Mouse (Mus musculus) lung, embryonic 15.5 days (tissue): Measurements from ENCODE around the gene Susd1. TPM values are rescaled to one million over a fixed set of nuclear protein-coding genes. Genes with fewer than 3 reads are reported as not detected.

Experiments used
- ATAC-seq: fragments of 200-750 bp; cut with Nextera tagmentation; 2 replicates; pipeline ENCODE4 v1.8.0; 2017; ENCODE audit warnings: moderate number of reproducible peaks, borderline replicate concordance; ENCODE audit not compliant: low FRiP score, low TSS enrichment; ENCODE audit errors: extremely low read depth
- H3K27ac ChIP-seq: fragments of 300-500 bp; sonication (generic); 2 replicates; pipeline ENCODE4 v1.5.1; 2015; ENCODE audit warnings: moderate library complexity, mild to moderate bottlenecking, inconsistent platforms
- H3K27me3 ChIP-seq: fragments of 300-500 bp; sonication (generic); 2 replicates; pipeline ENCODE4 v1.6.1; 2015; ENCODE audit warnings: inconsistent platforms
- H3K36me3 ChIP-seq: fragments of 300-500 bp; sonication (generic); 2 replicates; pipeline ENCODE4 v1.6.1; 2015; ENCODE audit warnings: inconsistent platforms
- H3K4me1 ChIP-seq: fragments of 300-500 bp; sonication (generic); 2 replicates; pipeline ENCODE4 v1.6.1; 2015; ENCODE audit warnings: inconsistent platforms
- H3K4me2 ChIP-seq: fragments of 300-500 bp; sonication (generic); 2 replicates; pipeline ENCODE4 v1.6.1; 2015; ENCODE audit warnings: inconsistent platforms, mild to moderate bottlenecking, moderate library complexity
- H3K4me3 ChIP-seq: fragments of 300-500 bp; sonication (generic); 2 replicates; pipeline ENCODE4 v1.5.1; 2015; ENCODE audit warnings: mild to moderate bottlenecking, inconsistent platforms
- H3K9ac ChIP-seq: fragments of 300-500 bp; sonication (generic); 2 replicates; pipeline ENCODE4 v1.6.1; 2015; ENCODE audit warnings: inconsistent platforms
- H3K9me3 ChIP-seq: fragments of 300-500 bp; sonication (generic); 2 replicates; pipeline ENCODE4 v1.6.1; 2016; ENCODE audit warnings: inconsistent platforms
- whole genome bisulfite sequencing: fragments of 180-500 bp; shearing (Covaris S2); methylation state at CpG from one replicate; pipeline ENCODE4 v1.1.7; 2015; 5-methylcytosine and 5-hydroxymethylcytosine counted together
- polyA plus RNA-seq: library from polyadenylated mRNA; unstranded; fragments of >200 nt; fragmentation: Nextera tagmentation; extraction: Ambion mirVana; gene quantifications from 2 replicates; pipeline ENCODE4 v1.2.1, GENCODE M21; 2015

Gene Susd1
- polyA plus RNA-seq: 7.8 and 8.0 TPM in 2 replicates

GRCm38 (mm10) chr4:59437990-59438854 is at the start of gene Susd1:
Gene Susd1, minus strand, starts transcription at chr4:59438633.
- peak; percentile 79 for ATAC-seq
- Histone ChIP-seq H3K36me3 (no peaks in the 10 kb centered on the region), H3K27ac (peak within 1 kb of the TSS; percentile 86)

GRCm38 (mm10) chr4:59471306-59471705 is 32.9 kb upstream of the Susd1 start:
- H3K9me3 ChIP-seq: no peaks in the 10 kb centered on the region

More at GRCm38 (mm10) chr4:59437990-59438854, at the start of gene Susd1:
- peak within 1 kb of the TSS; percentile 72 for H3K4me3 ChIP-seq
- peak within 1 kb of the TSS; percentile 74 for H3K9ac ChIP-seq
- peaks cover 24% of the 10 kb centered on the region for H3K4me1 ChIP-seq
- no peaks in the 10 kb centered on the region for H3K9me3 ChIP-seq
- WGBS: under 1% methylated on average over 74 of the region's 75 CpGs
- peak within 1 kb of the TSS; percentile 99 for H3K4me2 ChIP-seq
- no peaks in the 10 kb centered on the region for H3K27me3 ChIP-seq

GRCm38 (mm10) chr4:59465449-59465848 is 27.0 kb upstream of the Susd1 start:
- WGBS: 78% methylated on average over 2 of the region's 2 CpGs
- no peak for ATAC-seq

More at GRCm38 (mm10) chr4:59471306-59471705, 32.9 kb upstream of the Susd1 start:
- peaks cover 5% of the 10 kb centered on the region; the same call in 1 of the 2 replicates for H3K4me1 ChIP-seq
- H3K9ac ChIP-seq: no peak overlapping the region
- ATAC-seq: no peak
- no peaks in the 10 kb centered on the region for H3K27me3 ChIP-seq
- H3K36me3 ChIP-seq: no peaks in the 10 kb centered on the region
- no peak overlapping the region for H3K27ac ChIP-seq
- H3K4me2 ChIP-seq: no peak overlapping the region
- no peak overlapping the region for H3K4me3 ChIP-seq

GRCm38 (mm10) chr4:59464661-59465060 is 26.2 kb upstream of the Susd1 start:
- no peaks in the 10 kb centered on the region for H3K36me3 ChIP-seq
- H3K9me3 ChIP-seq: no peaks in the 10 kb centered on the region
- ATAC-seq: no peak
- 73% methylated on average over 6 of the region's 6 CpGs for WGBS
- no peak overlapping the region for H3K4me3 ChIP-seq
- H3K4me1 ChIP-seq: peaks cover 30% of the 10 kb centered on the region
- no peak overlapping the region for H3K9ac ChIP-seq
- no peaks in the 10 kb centered on the region for H3K27me3 ChIP-seq
- no peak overlapping the region for H3K4me2 ChIP-seq
- no peak overlapping the region for H3K27ac ChIP-seq

More at GRCm38 (mm10) chr4:59465449-59465848, 27.0 kb upstream of the Susd1 start:
- no peak overlapping the region for H3K27ac ChIP-seq
- H3K9me3 ChIP-seq: no peaks in the 10 kb centered on the region
- no peak overlapping the region for H3K9ac ChIP-seq
- H3K36me3 ChIP-seq: no peaks in the 10 kb centered on the region
- peaks cover 22% of the 10 kb centered on the region for H3K4me1 ChIP-seq
- no peak overlapping the region for H3K4me3 ChIP-seq
- H3K4me2 ChIP-seq: no peak overlapping the region
- no peaks in the 10 kb centered on the region for H3K27me3 ChIP-seq

- Histone ChIP-seq H3K4me2 (no peak overlapping the region), H3K36me3 (no peaks in the 10 kb centered on the region), H3K9ac (no peak overlapping the region), H3K27me3 (no peaks in the 10 kb centered on the region), H3K9me3 (no peaks in the 10 kb centered on the region), H3K27ac (no peak overlapping the region), H3K4me3 (no peak overlapping the region), H3K4me1 (peaks cover 48% of the 10 kb centered on the region)
- WGBS: 62% methylated on average over 6 of the region's 6 CpGs
- ATAC-seq: no peak
Measured at GRCm38 (mm10) chr4:59462494-59462893, 24.1 kb upstream of the Susd1 start.

GRCm38 (mm10) chr4:59461116-59461727 is 22.8 kb upstream of the Susd1 start:
- no peak overlapping the region for H3K4me3 ChIP-seq
- no peaks in the 10 kb centered on the region for H3K27me3 ChIP-seq
- H3K36me3 ChIP-seq: no peaks in the 10 kb centered on the region
- no peak overlapping the region for H3K9ac ChIP-seq
- H3K4me1 ChIP-seq: peaks cover 49% of the 10 kb centered on the region
- no peak overlapping the region for H3K27ac ChIP-seq
- no peak for ATAC-seq
- WGBS: 51% methylated on average over 11 of the region's 11 CpGs
- H3K4me2 ChIP-seq: no peak overlapping the region
- no peaks in the 10 kb centered on the region for H3K9me3 ChIP-seq

- Histone ChIP-seq H3K36me3 (no peaks in the 10 kb centered on the region), H3K9ac (no peak overlapping the region), H3K4me1 (peaks cover 49% of the 10 kb centered on the region), H3K27me3 (no peaks in the 10 kb centered on the region), H3K4me3 (no peak overlapping the region), H3K27ac (peak overlapping the region; percentile 64), H3K4me2 (peak overlapping the region; percentile 16; the same call in 1 of the 2 replicates), H3K9me3 (no peaks in the 10 kb centered on the region)
- ATAC-seq: 0 out of 2 replicates have a peak, but pooled peaks have one; percentile 11
- WGBS: 40% methylated on average over 13 of the region's 13 CpGs
Measured at GRCm38 (mm10) chr4:59459216-59459955, 21.0 kb upstream of the Susd1 start.

GRCm38 (mm10) chr4:59457941-59458340 is 19.5 kb upstream of the Susd1 start:
- Histone ChIP-seq H3K27me3 (no peaks in the 10 kb centered on the region), H3K27ac (peak overlapping the region; percentile 17; the same call in 1 of the 2 replicates), H3K4me2 (no peak overlapping the region), H3K36me3 (no peaks in the 10 kb centered on the region), H3K4me1 (peaks cover 49% of the 10 kb centered on the region), H3K9ac (no peak overlapping the region), H3K9me3 (no peaks in the 10 kb centered on the region), H3K4me3 (no peak overlapping the region)
- 22% methylated on average over 9 of the region's 9 CpGs for WGBS
- no peak for ATAC-seq

- H3K9me3 ChIP-seq: no peaks in the 10 kb centered on the region
- no peak for ATAC-seq
- no peaks in the 10 kb centered on the region for H3K36me3 ChIP-seq
- no peaks in the 10 kb centered on the region for H3K27me3 ChIP-seq
- H3K9ac ChIP-seq: no peak overlapping the region
- H3K4me2 ChIP-seq: no peak overlapping the region
- WGBS: 77% methylated on average over 5 of the region's 5 CpGs
- H3K4me1 ChIP-seq: peaks cover 42% of the 10 kb centered on the region
- no peak overlapping the region for H3K27ac ChIP-seq
- no peak overlapping the region for H3K4me3 ChIP-seq
Measured at GRCm38 (mm10) chr4:59457091-59457490, 18.7 kb upstream of the Susd1 start.

GRCm38 (mm10) chr4:59455465-59455864 is 17.0 kb upstream of the Susd1 start:
- WGBS: 73% methylated on average over 2 of the region's 2 CpGs
- Histone ChIP-seq H3K4me3 (no peak overlapping the region), H3K4me1 (peaks cover 27% of the 10 kb centered on the region), H3K9ac (no peak overlapping the region), H3K27ac (no peak overlapping the region), H3K36me3 (no peaks in the 10 kb centered on the region), H3K4me2 (no peak overlapping the region), H3K27me3 (no peaks in the 10 kb centered on the region), H3K9me3 (no peaks in the 10 kb centered on the region)
- no peak for ATAC-seq

- no peaks in the 10 kb centered on the region for H3K27me3 ChIP-seq
- no peak overlapping the region for H3K27ac ChIP-seq
- H3K9ac ChIP-seq: no peak overlapping the region
- H3K4me3 ChIP-seq: no peak overlapping the region
- no peaks in the 10 kb centered on the region for H3K9me3 ChIP-seq
- no peaks in the 10 kb centered on the region for H3K36me3 ChIP-seq
- H3K4me1 ChIP-seq: peaks cover 13% of the 10 kb centered on the region; the same call in 1 of the 2 replicates
- no peak for ATAC-seq
- WGBS: 50% methylated on average over 3 of the region's 3 CpGs
- H3K4me2 ChIP-seq: no peak overlapping the region
Measured at GRCm38 (mm10) chr4:59454046-59454445, 15.6 kb upstream of the Susd1 start.
